Mouse (Mus musculus): ENCODE data around the gene Satb2. TPM values are rescaled to one million over a fixed set of nuclear protein-coding genes. Genes with fewer than 3 reads are reported as not detected.

Satb2 gene
- polyA plus RNA-seq, 1 experiment from 2014 or later: 1.1 TPM

DNA sequence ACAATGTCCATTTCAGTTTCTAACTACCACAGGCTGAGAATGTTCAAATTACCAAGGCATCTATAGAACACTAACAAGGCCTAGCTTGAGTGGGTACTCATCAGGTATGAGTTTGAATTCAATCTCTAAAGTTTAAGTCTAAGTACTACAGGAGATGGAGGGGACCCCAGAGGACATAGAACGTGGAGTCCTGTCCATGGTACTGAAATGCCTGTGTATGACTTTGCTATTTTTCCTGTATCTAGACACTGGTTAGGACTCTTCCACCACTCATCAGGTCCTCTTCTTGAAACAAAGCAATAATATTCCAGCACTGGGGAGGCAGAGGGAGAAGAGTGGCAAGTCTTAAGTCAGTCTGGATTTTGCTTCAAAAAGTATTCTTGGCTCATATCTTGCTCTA, 139.5 kb downstream of the Satb2 start:
- Histone ChIP-seq H3K4me1 (peaks cover 21% of the 10 kb centered on the region), H3K9me3 (replicated peaks) (no peaks in the 10 kb centered on the region), H3K27ac (replicated peaks) (no peak overlapping the region), H3K4me3 (no peak overlapping the region), H3K27me3 (ENCODE audit: low read depth, poor library complexity, severe bottlenecking) (no peaks in the 10 kb centered on the region), H3K36me3 (no peaks in the 10 kb centered on the region)
- no peak for DNase-seq (ENCODE audit: low spot score)
- 73% methylated on average over 1 of the region's 1 CpGs for WGBS

- Histone ChIP-seq H3K27me3 (ENCODE audit: low read depth, poor library complexity, severe bottlenecking) (no peaks in the 10 kb centered on the region), H3K4me1 (peaks cover 35% of the 10 kb centered on the region), H3K9me3 (replicated peaks) (no peaks in the 10 kb centered on the region), H3K27ac (replicated peaks) (peak overlapping the region; percentile 83), H3K4me3 (no peak overlapping the region), H3K36me3 (peaks cover 9% of the 10 kb centered on the region; the same call in 1 of the 2 replicates)
- DNase-seq (ENCODE audit: low spot score): no peak
- 86% methylated on average over 6 of the region's 6 CpGs for WGBS
These were observed 144.2 kb downstream of the Satb2 start for GRCm38 (mm10) chr1:56833984-56834900.

DNA sequence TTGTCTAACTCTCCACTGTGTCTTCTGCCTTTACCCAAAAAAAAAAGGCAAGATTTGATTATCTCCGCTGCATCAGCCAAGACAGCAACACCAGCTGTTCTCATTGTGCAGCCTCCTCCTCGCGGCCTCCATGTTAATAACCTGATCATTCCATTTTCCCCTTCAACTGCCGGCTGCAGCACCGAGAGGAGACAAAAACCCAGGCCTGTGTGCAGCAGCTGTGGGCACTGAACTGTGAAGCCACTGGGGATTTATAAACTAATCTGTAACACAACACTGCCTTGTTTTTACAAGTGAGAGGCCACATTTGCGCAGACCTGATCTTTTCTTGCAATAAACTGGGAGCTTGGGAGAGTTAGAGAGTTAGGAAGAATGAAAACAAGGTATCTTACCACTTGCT, 145.1 kb downstream of the Satb2 start:
- Histone ChIP-seq H3K9me3 (replicated peaks) (no peaks in the 10 kb centered on the region), H3K27me3 (ENCODE audit: low read depth, poor library complexity, severe bottlenecking) (no peaks in the 10 kb centered on the region), H3K27ac (replicated peaks) (peak overlapping the region; percentile 83), H3K4me1 (peaks cover 35% of the 10 kb centered on the region), H3K36me3 (peaks cover 9% of the 10 kb centered on the region; the same call in 1 of the 2 replicates), H3K4me3 (peak overlapping the region; percentile 23; the same call in 1 of the 2 replicates)
- peak; percentile 79 for DNase-seq (ENCODE audit: low spot score)
- whole genome bisulfite sequencing: 9% methylated on average over 6 of the region's 6 CpGs

GRCm38 (mm10) chr1:56832738-56833137, 145.7 kb downstream of the Satb2 start:
- 79% methylated on average over 8 of the region's 8 CpGs for WGBS
- H3K36me3 ChIP-seq: peaks cover 9% of the 10 kb centered on the region; the same call in 1 of the 2 replicates
- H3K27me3 ChIP-seq (ENCODE audit: low read depth, poor library complexity, severe bottlenecking): no peaks in the 10 kb centered on the region
- H3K4me1 ChIP-seq: peaks cover 35% of the 10 kb centered on the region
- peak overlapping the region; percentile 83 for H3K27ac ChIP-seq (replicated peaks)
- no peaks in the 10 kb centered on the region for H3K9me3 ChIP-seq (replicated peaks)
- H3K4me3 ChIP-seq: peak overlapping the region; percentile 23; the same call in 1 of the 2 replicates
- DNase-seq (ENCODE audit: low spot score): peak; percentile 16

DNA sequence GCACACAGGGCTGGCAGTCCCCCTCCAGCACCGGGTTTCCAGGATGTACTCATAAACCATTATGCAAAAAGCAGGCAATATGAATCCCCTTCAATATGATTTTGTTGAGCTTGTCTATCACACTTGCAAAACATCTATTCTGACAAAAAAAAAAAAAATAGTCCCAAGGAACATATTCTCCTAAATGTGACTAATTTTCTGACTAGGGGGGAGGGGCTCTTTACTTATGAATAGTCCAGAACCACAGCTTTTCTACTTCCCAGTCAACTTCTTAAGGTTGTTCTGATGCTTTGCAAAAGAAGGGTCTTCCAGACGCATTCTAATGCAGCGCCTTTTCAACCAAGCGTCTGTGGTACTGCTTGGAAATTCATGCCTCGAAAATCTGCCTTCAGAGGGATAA, 155.7 kb downstream of the Satb2 start:
- H3K27me3 ChIP-seq (ENCODE audit: low read depth, poor library complexity, severe bottlenecking): no peaks in the 10 kb centered on the region
- 89% methylated on average over 5 of the region's 5 CpGs for WGBS
- no peak overlapping the region for H3K27ac ChIP-seq (replicated peaks)
- DNase-seq (ENCODE audit: low spot score): no peak
- H3K36me3 ChIP-seq: no peaks in the 10 kb centered on the region
- no peak overlapping the region for H3K4me3 ChIP-seq
- H3K9me3 ChIP-seq (replicated peaks): no peaks in the 10 kb centered on the region
- H3K4me1 ChIP-seq: no peaks in the 10 kb centered on the region

DNA sequence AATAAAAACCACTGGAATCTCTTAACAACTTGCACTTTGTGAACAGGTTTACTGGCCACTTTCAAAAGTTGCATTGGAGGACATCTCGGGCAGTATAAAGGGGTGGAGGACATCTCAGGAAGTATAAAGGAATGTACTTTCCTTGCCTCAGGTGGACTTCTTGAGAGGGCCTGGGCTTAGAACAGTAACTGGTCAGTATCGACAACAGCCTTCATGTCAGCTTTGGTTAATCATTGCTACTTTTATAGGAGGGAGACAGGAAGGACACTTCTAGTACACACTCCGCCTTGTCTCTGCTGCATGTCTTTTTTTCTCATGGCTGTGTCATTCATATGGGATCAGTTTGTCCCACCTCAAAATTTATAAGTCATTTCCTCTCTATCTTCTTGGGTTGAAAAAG, 156.4 kb downstream of the Satb2 start:
- WGBS: 92% methylated on average over 3 of the region's 3 CpGs
- DNase-seq (ENCODE audit: low spot score): no peak
- no peaks in the 10 kb centered on the region for H3K36me3 ChIP-seq
- no peaks in the 10 kb centered on the region for H3K4me1 ChIP-seq
- H3K9me3 ChIP-seq (replicated peaks): no peaks in the 10 kb centered on the region
- H3K27me3 ChIP-seq (ENCODE audit: low read depth, poor library complexity, severe bottlenecking): no peaks in the 10 kb centered on the region
- no peak overlapping the region for H3K27ac ChIP-seq (replicated peaks)
- no peak overlapping the region for H3K4me3 ChIP-seq

GRCm38 (mm10) chr1:56813506-56813905, 164.9 kb downstream of the Satb2 start:
- Histone ChIP-seq H3K4me3 (no peak overlapping the region), H3K9me3 (replicated peaks) (no peaks in the 10 kb centered on the region), H3K4me1 (no peaks in the 10 kb centered on the region), H3K27ac (replicated peaks) (no peak overlapping the region), H3K27me3 (ENCODE audit: low read depth, poor library complexity, severe bottlenecking) (no peaks in the 10 kb centered on the region), H3K36me3 (no peaks in the 10 kb centered on the region)
- DNase-seq (ENCODE audit: low spot score): no peak

GRCm38 (mm10) chr1:56812961-56813360, 165.5 kb downstream of the Satb2 start:
- Histone ChIP-seq H3K4me3 (no peak overlapping the region), H3K36me3 (no peaks in the 10 kb centered on the region), H3K4me1 (no peaks in the 10 kb centered on the region), H3K27ac (replicated peaks) (no peak overlapping the region), H3K9me3 (replicated peaks) (no peaks in the 10 kb centered on the region), H3K27me3 (ENCODE audit: low read depth, poor library complexity, severe bottlenecking) (no peaks in the 10 kb centered on the region)
- WGBS: 91% methylated on average over 4 of the region's 4 CpGs
- no peak for DNase-seq (ENCODE audit: low spot score)

DNA sequence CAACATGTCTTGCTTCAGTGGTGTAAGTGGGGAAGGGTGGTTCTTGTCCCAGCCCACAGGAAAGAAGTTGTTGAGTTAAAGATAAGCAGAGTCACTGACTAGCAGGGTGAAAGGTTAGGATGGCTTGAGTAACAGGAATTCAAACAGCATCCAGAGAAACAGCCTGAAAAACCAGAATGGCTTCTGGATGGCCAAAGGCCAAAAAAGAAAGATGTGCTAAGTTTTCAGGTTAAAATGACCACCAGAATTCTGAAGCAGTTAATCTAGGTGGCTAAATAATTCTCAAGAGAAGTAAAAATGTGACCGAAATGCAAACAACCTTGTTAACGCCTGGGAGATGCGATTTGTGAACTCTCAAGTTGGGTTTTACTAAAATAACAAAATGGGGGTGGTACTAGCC, 167.0 kb downstream of the Satb2 start:
- H3K27ac ChIP-seq (replicated peaks): no peak overlapping the region
- 91% methylated on average over 3 of the region's 3 CpGs for WGBS
- no peaks in the 10 kb centered on the region for H3K36me3 ChIP-seq
- no peaks in the 10 kb centered on the region for H3K27me3 ChIP-seq (ENCODE audit: low read depth, poor library complexity, severe bottlenecking)
- H3K4me3 ChIP-seq: no peak overlapping the region
- DNase-seq (ENCODE audit: low spot score): no peak
- H3K9me3 ChIP-seq (replicated peaks): no peaks in the 10 kb centered on the region
- H3K4me1 ChIP-seq: no peaks in the 10 kb centered on the region

DNA sequence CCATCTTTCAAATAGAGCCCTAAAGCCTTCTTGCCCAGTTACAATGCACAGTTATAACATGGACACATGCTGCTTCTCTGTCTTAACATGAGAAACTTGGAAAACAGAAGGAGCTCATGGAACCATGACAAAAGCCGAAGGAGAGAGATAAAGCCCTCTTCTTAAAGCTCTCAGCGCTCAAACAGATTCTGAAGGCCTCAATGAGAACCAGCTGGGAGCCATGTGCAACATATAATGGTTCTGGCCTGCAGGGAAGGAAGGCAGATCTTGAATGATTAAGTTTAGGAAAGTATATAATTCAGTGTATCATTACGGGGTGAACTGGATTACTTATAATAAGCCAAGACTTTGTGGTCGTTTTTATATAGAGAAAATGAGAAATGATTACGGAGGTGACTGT, 172.4 kb downstream of the Satb2 start:
- Histone ChIP-seq H3K4me1 (no peaks in the 10 kb centered on the region), H3K27ac (replicated peaks) (no peak overlapping the region), H3K36me3 (no peaks in the 10 kb centered on the region), H3K27me3 (ENCODE audit: low read depth, poor library complexity, severe bottlenecking) (no peaks in the 10 kb centered on the region), H3K9me3 (replicated peaks) (no peaks in the 10 kb centered on the region), H3K4me3 (no peak overlapping the region)
- 87% methylated on average over 5 of the region's 5 CpGs for WGBS
- DNase-seq (ENCODE audit: low spot score): no peak

DNA sequence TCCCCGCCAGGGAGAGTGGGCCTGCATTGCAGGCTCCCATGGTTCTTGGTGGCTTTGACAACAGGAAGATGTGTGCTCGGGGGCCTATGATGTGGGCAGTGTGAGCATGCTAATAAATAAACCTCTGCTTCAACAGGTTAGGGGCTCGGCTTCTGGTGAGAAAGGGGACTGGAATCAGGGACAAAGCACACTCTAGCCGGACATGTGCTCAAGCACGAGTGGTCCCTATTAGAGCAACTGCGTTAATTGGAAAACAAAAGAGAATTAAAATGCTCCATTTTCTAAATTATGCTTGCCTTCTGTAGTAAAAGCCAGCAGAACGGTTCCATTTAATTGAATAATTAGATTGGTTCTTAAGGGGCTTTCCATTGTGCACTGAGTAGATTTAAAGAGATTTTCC, 177.8 kb downstream of the Satb2 start:
- no peaks in the 10 kb centered on the region for H3K9me3 ChIP-seq (replicated peaks)
- H3K4me1 ChIP-seq: no peaks in the 10 kb centered on the region
- no peak for DNase-seq (ENCODE audit: low spot score)
- H3K27me3 ChIP-seq (ENCODE audit: low read depth, poor library complexity, severe bottlenecking): no peaks in the 10 kb centered on the region
- H3K36me3 ChIP-seq: peaks cover 17% of the 10 kb centered on the region
- H3K27ac ChIP-seq (replicated peaks): no peak overlapping the region
- 79% methylated on average over 7 of the region's 7 CpGs for WGBS
- H3K4me3 ChIP-seq: no peak overlapping the region

GRCm38 (mm10) chr1:56795016-56795608, 183.3 kb downstream of the Satb2 start:
- H3K27me3 ChIP-seq (ENCODE audit: low read depth, poor library complexity, severe bottlenecking): no peaks in the 10 kb centered on the region
- WGBS: 87% methylated on average over 19 of the region's 19 CpGs

DNA sequence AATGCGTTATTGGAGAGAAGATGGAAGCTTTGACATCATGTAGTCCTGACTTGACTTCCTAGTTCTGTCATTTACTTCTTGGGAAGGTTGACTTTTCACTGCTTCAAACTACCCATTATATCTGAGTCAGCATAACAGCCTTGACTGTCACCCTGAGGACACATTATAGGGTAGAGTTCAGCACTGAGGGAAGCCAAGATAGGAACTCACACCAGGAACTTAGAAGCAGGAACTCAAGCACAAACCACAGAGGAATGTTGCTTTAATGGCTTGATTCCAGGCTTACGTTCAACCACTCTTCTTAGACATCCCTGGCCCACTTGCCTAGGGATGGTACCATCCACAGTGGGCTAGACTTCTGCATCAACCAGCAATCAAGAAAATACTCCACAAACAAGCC, 188.8 kb downstream of the Satb2 start:
- 89% methylated on average over 2 of the region's 2 CpGs for WGBS
- Histone ChIP-seq H3K4me3 (no peak overlapping the region), H3K4me1 (no peaks in the 10 kb centered on the region), H3K27ac (replicated peaks) (no peak overlapping the region), H3K9me3 (replicated peaks) (no peaks in the 10 kb centered on the region), H3K27me3 (ENCODE audit: low read depth, poor library complexity, severe bottlenecking) (no peaks in the 10 kb centered on the region), H3K36me3 (no peaks in the 10 kb centered on the region)
- no peak for DNase-seq (ENCODE audit: low spot score)

More at GRCm38 (mm10) chr1:56795016-56795608, 183.3 kb downstream of the Satb2 start:
- DNase-seq (ENCODE audit: low spot score): no peak
- H3K4me1 ChIP-seq: no peaks in the 10 kb centered on the region
- no peak overlapping the region for H3K27ac ChIP-seq (replicated peaks)
- no peaks in the 10 kb centered on the region for H3K9me3 ChIP-seq (replicated peaks)
- H3K4me3 ChIP-seq: no peak overlapping the region
- peaks cover 18% of the 10 kb centered on the region for H3K36me3 ChIP-seq

Measured in midbrain, embryonic 10.5 days (tissue).